Mouse (Mus musculus) right cerebral cortex, adult 18-20 months (tissue): Measurements from ENCODE around the gene Cylc2.

Source experiments
- DNase-seq: peaks from one replicate; pipeline ENCODE4 v3.0.0; 2022; ENCODE audit warnings: mixed read lengths

The Cylc2 gene

DNA sequence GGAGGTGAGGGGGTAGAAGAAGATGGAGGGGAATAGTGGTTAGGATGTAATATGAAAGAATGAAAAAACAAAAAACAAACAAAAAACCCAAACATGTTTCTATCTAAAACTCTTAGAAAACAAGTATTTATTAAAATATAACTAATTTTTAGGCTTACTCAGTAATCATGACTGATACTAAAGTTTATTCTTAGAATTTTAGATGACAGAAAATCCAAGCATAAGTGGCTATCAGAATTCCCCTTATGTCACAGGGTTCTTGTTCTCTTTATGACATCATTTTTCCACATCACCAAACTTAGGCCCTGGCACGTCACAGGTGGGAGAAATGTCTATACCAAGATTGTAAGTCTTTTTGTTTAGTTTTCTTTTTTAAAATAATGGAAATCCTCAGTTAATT, at the start of gene Cylc2:
Gene Cylc2 (plus strand): TSS at position 301 of the 400 bp plus-strand sequence.
- no peak for DNase-seq
